Mouse (Mus musculus) embryo, embryonic 11.5 days (tissue): Measurements from ENCODE around the gene Pitpnm2.

ENCODE experiments used
- DNase-seq: peaks from one replicate; pipeline ENCODE4 v3.0.0-alpha.2; 2012; ENCODE audit warnings: low read depth, low spot score

Gene Pitpnm2

GRCm38 (mm10) chr5:124249614-124250591, at the start of gene Pitpnm2:
Gene Pitpnm2, minus strand, starts transcription at chr5:124249760.
- no peak for DNase-seq

GRCm38 (mm10) chr5:124299307-124299706, 49.7 kb upstream of the Pitpnm2 start:
- peak; percentile 9 for DNase-seq

- DNase-seq = no peak
Measured at GRCm38 (mm10) chr5:124296475-124296874, 46.9 kb upstream of the Pitpnm2 start.

GRCm38 (mm10) chr5:124293967-124294366, 44.4 kb upstream of the Pitpnm2 start:
- no peak for DNase-seq

- no peak for DNase-seq
Measured at GRCm38 (mm10) chr5:124290216-124290615, 40.7 kb upstream of the Pitpnm2 start.

- DNase-seq = no peak
Measured at GRCm38 (mm10) chr5:124287616-124288247, 38.2 kb upstream of the Pitpnm2 start.

GRCm38 (mm10) chr5:124284330-124284729, 34.8 kb upstream of the Pitpnm2 start:
- DNase-seq = no peak

- no peak for DNase-seq
Measured at GRCm38 (mm10) chr5:124282854-124283253, 33.3 kb upstream of the Pitpnm2 start.

GRCm38 (mm10) chr5:124270226-124270625, 20.7 kb upstream of the Pitpnm2 start:
- no peak for DNase-seq

- no peak for DNase-seq
Measured at GRCm38 (mm10) chr5:124269661-124270060, 20.1 kb upstream of the Pitpnm2 start.

- no peak for DNase-seq
Measured at GRCm38 (mm10) chr5:124267652-124268051, 18.1 kb upstream of the Pitpnm2 start.

GRCm38 (mm10) chr5:124266821-124267220, 17.3 kb upstream of the Pitpnm2 start:
- no peak for DNase-seq

- DNase-seq = no peak
Measured at GRCm38 (mm10) chr5:124263246-124263645, 13.7 kb upstream of the Pitpnm2 start.

GRCm38 (mm10) chr5:124262090-124262489, 12.5 kb upstream of the Pitpnm2 start:
- no peak for DNase-seq

GRCm38 (mm10) chr5:124259133-124259532, 9.6 kb upstream of the Pitpnm2 start:
- no peak for DNase-seq

GRCm38 (mm10) chr5:124258026-124258425, 8.5 kb upstream of the Pitpnm2 start:
- DNase-seq = no peak

GRCm38 (mm10) chr5:124255141-124255540, 5.6 kb upstream of the Pitpnm2 start:
- DNase-seq = no peak

- no peak for DNase-seq
Measured at GRCm38 (mm10) chr5:124253555-124253954, 4.0 kb upstream of the Pitpnm2 start.

GRCm38 (mm10) chr5:124252580-124253320, 3.2 kb upstream of the Pitpnm2 start:
- no peak for DNase-seq

GRCm38 (mm10) chr5:124251070-124251469, 1.5 kb upstream of the Pitpnm2 start:
- no peak for DNase-seq

- DNase-seq = no peak
Measured at GRCm38 (mm10) chr5:124248845-124249613, 531 bp downstream of the Pitpnm2 start.
